Mouse (Mus musculus) midbrain, postnatal 0 days (tissue): ENCODE data around the gene Cd47. TPM values are rescaled to one million over a fixed set of nuclear protein-coding genes. Genes with fewer than 3 reads are reported as not detected.

Experiments used
- ATAC-seq: fragments of 200-750 bp; cut with Nextera tagmentation; 2 replicates; pipeline ENCODE4 v1.8.0; 2017; ENCODE audit warnings: moderate number of reproducible peaks, mild to moderate bottlenecking, moderate TSS enrichment, moderate library complexity; ENCODE audit not compliant: low FRiP score
- DNase-seq: peaks from one replicate; pipeline ENCODE4 v3.0.0-alpha.2; 2015; ENCODE audit warnings: low spot score
- H3K27ac ChIP-seq: fragments of 300-500 bp; sonication (generic); 2 replicates; pipeline ENCODE4 v1.5.1; 2014; ENCODE audit warnings: low read depth, mild to moderate bottlenecking, low read length, mixed read lengths
- H3K27me3 ChIP-seq: fragments of 300-500 bp; sonication (generic); 2 replicates; pipeline ENCODE4 v1.6.1; 2014; ENCODE audit warnings: low read length, control low read depth, mixed read lengths; ENCODE audit not compliant: insufficient read depth
- H3K36me3 ChIP-seq: fragments of 300-500 bp; sonication (generic); 2 replicates; pipeline ENCODE4 v1.6.1; 2014; ENCODE audit warnings: low read length, control low read depth, mixed read lengths; ENCODE audit not compliant: insufficient read depth
- H3K4me1 ChIP-seq: fragments of 300-500 bp; sonication (generic); 2 replicates; pipeline ENCODE4 v1.6.1; 2014; ENCODE audit warnings: mild to moderate bottlenecking, control low read depth, antibody characterized with exemption, low read length, mixed read lengths; ENCODE audit not compliant: insufficient read depth
- H3K4me2 ChIP-seq: fragments of 300-500 bp; sonication (generic); 2 replicates; pipeline ENCODE4 v1.6.1; 2014; ENCODE audit warnings: low read depth, mild to moderate bottlenecking, low read length, mixed read lengths; ENCODE audit not compliant: poor library complexity, severe bottlenecking
- H3K4me3 ChIP-seq: fragments of 300-500 bp; sonication (generic); 2 replicates; pipeline ENCODE4 v1.5.1; 2014; ENCODE audit warnings: low read depth, mild to moderate bottlenecking, low read length, moderate library complexity
- H3K9ac ChIP-seq: fragments of 300-500 bp; sonication (generic); replicated peaks from 2 replicates; pipeline ENCODE4 v1.6.1; 2014; ENCODE audit warnings: mild to moderate bottlenecking, low read length, moderate library complexity, mixed read lengths; ENCODE audit not compliant: poor library complexity, severe bottlenecking
- H3K9me3 ChIP-seq: fragments of 300-500 bp; sonication (generic); 2 replicates; pipeline ENCODE4 v1.6.1; 2016; ENCODE audit warnings: low read length, control low read depth
- CTCF ChIP-seq: IDR thresholded peaks from 2 replicates; pipeline ENCODE4 v1.5.1; 2016; ENCODE audit warnings: antibody characterized with exemption, mild to moderate bottlenecking
- WGBS: fragments of 180-500 bp; shearing (Covaris S2); extraction: QIAGEN DNeasy Blood & Tissue Kit; methylation state at CpG from one replicate; pipeline ENCODE4 v1.1.7; 2014; 5-methylcytosine and 5-hydroxymethylcytosine counted together
- polyA plus RNA-seq: library from polyadenylated mRNA; unstranded; fragments of >200 nt; fragmentation: Nextera tagmentation; extraction: Ambion mirVana; gene quantifications from 2 replicates; pipeline ENCODE4 v1.2.1, GENCODE M21; 2015
- total RNA-seq: library from RNA; depleted of rRNA; stranded (reverse); fragments of >200 nt; gene quantifications from 2 replicates; pipeline ENCODE4 v1.2.3, GENCODE M21; 2014

The Cd47 gene
- total and polyA plus RNA-seq, 2 experiments from 2014 or later: 30.5 to 185 TPM

DNA sequence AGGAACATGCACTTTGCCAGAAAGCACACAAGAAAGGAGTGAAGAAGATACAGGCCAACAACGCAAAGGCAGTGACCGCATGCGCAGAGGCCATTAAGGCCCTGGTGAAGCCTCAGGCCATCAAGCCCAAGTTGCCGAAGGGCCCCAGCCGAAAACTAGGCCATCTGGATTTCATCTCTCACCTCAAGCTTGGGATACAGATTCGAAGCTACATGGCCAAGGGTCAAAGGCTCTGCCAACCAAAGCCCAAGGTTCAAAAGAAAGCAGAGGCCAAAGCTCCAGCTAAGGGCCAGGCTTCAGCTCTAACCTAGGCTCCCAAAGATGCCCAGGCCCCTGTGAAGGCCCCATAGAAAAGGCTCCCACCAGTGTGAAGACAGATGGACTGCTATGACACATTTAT lies 14.2 kb upstream of the Cd47 start:
- no peak for TF ChIP-seq CTCF
- H3K9me3 ChIP-seq: no peaks in the 10 kb centered on the region
- no peaks in the 10 kb centered on the region for H3K36me3 ChIP-seq
- H3K27ac ChIP-seq: no peak overlapping the region
- no peaks in the 10 kb centered on the region for H3K4me1 ChIP-seq
- H3K4me2 ChIP-seq: no peak overlapping the region
- H3K9ac ChIP-seq: no peak overlapping the region
- no peak overlapping the region for H3K4me3 ChIP-seq
- no peak for DNase-seq
- 95% methylated on average over 6 of the region's 6 CpGs for WGBS
- no peaks in the 10 kb centered on the region for H3K27me3 ChIP-seq
- ATAC-seq: no peak

DNA sequence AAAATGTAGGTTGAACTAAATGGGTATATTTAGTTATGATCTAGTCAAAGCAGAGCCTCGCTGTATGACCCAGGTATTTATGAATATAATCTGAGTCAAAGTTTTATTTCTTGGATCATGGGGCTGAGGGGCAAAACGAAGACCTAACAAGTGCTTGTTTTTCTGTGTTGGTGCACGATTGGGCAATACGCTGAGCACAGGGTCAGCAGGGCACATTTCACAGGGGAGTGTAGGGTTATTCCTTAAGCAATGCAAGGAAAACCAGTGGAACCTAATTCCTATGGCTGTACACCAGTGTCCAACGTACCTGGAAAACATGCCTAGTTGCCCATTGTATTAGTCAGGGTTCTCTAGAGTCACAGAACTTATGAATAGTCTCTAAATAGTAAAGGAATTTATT lies 12.6 kb upstream of the Cd47 start:
- Histone ChIP-seq H3K27me3 (no peaks in the 10 kb centered on the region), H3K4me3 (no peak overlapping the region)

DNA sequence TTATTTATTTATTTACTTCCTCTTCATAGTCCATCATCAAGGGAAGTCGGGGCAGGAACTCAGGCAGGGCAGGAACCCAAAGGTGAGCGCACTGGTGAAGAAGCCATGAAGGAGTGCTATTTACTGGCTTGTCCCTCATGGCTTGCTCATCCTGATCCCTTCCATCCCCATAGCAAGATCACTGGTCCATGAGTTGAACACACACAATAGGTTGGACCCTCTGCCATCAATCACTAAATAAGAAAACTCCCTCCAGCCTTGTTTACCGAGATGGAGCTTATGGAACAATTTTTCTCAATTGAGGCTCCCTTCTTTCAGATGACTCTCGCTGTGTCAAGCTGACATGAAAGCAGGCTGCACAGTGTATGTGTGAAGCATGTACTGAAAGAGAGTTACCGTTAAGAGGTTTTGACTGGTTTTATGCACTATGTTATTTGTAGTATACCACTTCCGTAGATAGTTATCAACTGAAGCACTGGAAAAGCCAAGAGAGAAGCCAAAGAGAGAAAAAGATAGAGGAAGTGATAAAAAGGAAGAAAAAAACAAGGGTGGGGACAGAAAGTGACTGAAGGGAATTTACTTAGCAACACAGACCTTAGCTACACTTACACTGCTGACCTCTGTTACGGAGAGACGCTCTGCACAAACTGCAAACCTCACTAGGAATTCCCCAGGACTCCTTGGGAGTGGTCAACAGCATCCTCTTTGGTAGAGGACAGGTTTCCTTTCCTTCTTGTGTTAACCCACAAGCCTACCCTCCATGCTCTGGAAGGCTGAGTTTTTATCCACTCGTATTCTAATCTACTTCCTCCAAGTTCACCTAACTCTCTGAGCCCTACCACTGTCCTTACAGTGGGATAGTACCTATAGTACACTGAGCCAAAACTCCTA lies 9.5 kb upstream of the Cd47 start:
- no peak overlapping the region for H3K27ac ChIP-seq
- H3K4me1 ChIP-seq: no peaks in the 10 kb centered on the region
- ATAC-seq: no peak
- H3K27me3 ChIP-seq: no peaks in the 10 kb centered on the region
- H3K9me3 ChIP-seq: no peaks in the 10 kb centered on the region
- WGBS: 85% methylated on average over 9 of the region's 9 CpGs
- H3K4me3 ChIP-seq: no peak overlapping the region
- H3K4me2 ChIP-seq: no peak overlapping the region
- no peak for TF ChIP-seq CTCF
- no peaks in the 10 kb centered on the region for H3K36me3 ChIP-seq
- DNase-seq: no peak
- H3K9ac ChIP-seq: no peak overlapping the region

More for the DNA sequence above, 12.6 kb upstream of the Cd47 start:
- WGBS: 95% methylated on average over 5 of the region's 5 CpGs
- Histone ChIP-seq H3K9me3 (no peaks in the 10 kb centered on the region), H3K4me1 (no peaks in the 10 kb centered on the region), H3K36me3 (no peaks in the 10 kb centered on the region), H3K27ac (no peak overlapping the region), H3K4me2 (no peak overlapping the region), H3K9ac (no peak overlapping the region)
- ATAC-seq (no peak), DNase-seq (no peak)
- TF ChIP-seq CTCF: no peak

DNA sequence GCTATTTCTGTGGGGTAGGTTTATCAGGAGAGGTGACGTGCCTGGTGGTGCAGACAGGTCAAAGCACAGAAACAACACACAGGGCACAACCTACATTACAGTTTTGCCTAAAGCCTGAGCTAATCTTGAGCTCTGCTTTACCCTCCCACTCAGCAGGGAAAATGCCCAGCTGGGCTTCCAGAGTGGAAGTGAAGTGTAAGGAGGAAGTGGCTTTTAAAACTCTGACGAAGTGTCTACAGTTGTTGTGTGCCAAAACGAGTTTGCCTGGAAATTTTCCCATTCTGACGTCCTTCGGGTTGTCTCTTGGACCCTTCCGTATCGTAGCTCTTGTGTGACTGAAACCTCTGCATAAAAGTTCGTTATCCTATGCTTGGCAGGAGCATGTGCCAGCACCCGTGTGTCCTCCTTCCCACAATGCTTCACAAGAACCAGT lies 7.9 kb upstream of the Cd47 start:
- no peak for TF ChIP-seq CTCF
- Histone ChIP-seq H3K27ac (no peak overlapping the region), H3K4me3 (no peak overlapping the region), H3K9ac (no peak overlapping the region), H3K4me2 (no peak overlapping the region), H3K4me1 (no peaks in the 10 kb centered on the region), H3K27me3 (no peaks in the 10 kb centered on the region), H3K36me3 (no peaks in the 10 kb centered on the region), H3K9me3 (no peaks in the 10 kb centered on the region)
- WGBS: 76% methylated on average over 9 of the region's 9 CpGs
- DNase-seq (no peak), ATAC-seq (no peak)

DNA sequence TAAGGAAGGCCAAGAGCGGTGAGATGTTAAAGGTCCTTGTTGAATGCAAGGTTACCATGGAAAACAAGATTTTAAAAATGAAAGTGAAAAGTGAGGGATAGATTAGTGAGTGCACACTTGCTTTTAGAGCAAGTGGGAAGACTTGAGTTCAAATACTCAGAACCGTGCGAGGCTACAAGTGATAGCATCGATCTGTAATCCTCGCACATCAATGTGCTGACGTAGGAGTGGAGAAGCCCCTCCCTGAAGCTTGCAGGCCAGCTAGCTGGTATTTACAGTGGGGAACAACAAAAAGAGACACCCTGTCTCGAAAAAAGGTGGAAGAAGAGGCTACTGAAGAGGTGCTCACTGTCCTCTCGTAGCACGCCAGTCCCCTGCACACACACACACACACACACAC lies 6.7 kb upstream of the Cd47 start:
- no peak overlapping the region for H3K4me3 ChIP-seq
- 91% methylated on average over 9 of the region's 9 CpGs for WGBS
- no peak overlapping the region for H3K9ac ChIP-seq
- no peaks in the 10 kb centered on the region for H3K36me3 ChIP-seq
- H3K9me3 ChIP-seq: no peaks in the 10 kb centered on the region
- H3K27me3 ChIP-seq: no peaks in the 10 kb centered on the region
- H3K4me1 ChIP-seq: no peaks in the 10 kb centered on the region
- no peak overlapping the region for H3K27ac ChIP-seq
- no peak overlapping the region for H3K4me2 ChIP-seq
- DNase-seq (no peak), ATAC-seq (no peak)
- TF ChIP-seq CTCF: no peak

DNA sequence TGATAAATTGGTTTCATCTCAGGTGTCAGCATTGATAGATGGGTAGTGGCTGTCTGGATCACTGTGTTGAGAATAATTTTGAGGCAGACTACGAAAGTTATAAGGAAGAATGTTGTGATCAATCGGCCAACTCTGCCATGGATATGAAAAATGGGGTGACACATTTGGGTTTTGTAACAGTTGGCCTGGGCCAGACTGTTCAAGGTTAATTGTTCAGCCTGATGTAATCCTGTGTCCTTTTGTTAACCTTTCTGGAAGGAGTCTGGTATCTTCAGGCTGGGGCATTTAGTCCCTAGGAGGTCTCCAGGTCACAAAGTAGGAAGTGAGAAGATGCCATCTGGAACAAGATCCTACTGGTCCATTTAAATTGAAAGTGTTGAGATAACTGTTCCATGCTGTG lies 4.1 kb upstream of the Cd47 start:
- no peak overlapping the region for H3K27ac ChIP-seq
- no peak for DNase-seq
- no peak overlapping the region for H3K9ac ChIP-seq
- 92% methylated on average over 2 of the region's 2 CpGs for WGBS
- H3K36me3 ChIP-seq: no peaks in the 10 kb centered on the region
- H3K4me2 ChIP-seq: no peak overlapping the region
- ATAC-seq: no peak
- no peak overlapping the region for H3K4me3 ChIP-seq
- H3K4me1 ChIP-seq: no peaks in the 10 kb centered on the region
- no peaks in the 10 kb centered on the region for H3K27me3 ChIP-seq
- TF ChIP-seq CTCF: no peak
- H3K9me3 ChIP-seq: no peaks in the 10 kb centered on the region
